Comparison of ENCODE assay signal across 9 mouse cellular contexts in genomic region chr1:90909631-90910152, GRCm38 (mm10). TPM values are rescaled to one million over a fixed set of nuclear protein-coding genes. Genes with fewer than 3 reads are reported as not detected.
DNase-seq lines count a peak whose midpoint lies in the region; ATAC-seq and TF ChIP-seq lines count a peak whose summit lies in the region.
"Had no signal": no experiment of that assay in that cellular context is flagged by ENCODE, and none has a peak within 500 bp of the region (broad histone marks: within the 10 kb centered on the region; RNA-seq: fewer than 3 reads in every experiment).

No protein-coding gene starts in this region.

- no peaks in the 10 kb centered on the region for H3K4me1 ChIP-seq in forebrain, embryonic 11.5 days (replicated peaks; ENCODE audit: control insufficient read depth, insufficient read depth, low read length)
- H3K4me1 ChIP-seq in forebrain, embryonic 12.5 days = peaks cover 2% of the 10 kb centered on the region
- peaks cover 14% of the 10 kb centered on the region for H3K4me1 ChIP-seq in heart, postnatal 0 days (ENCODE audit: control insufficient read depth, insufficient read depth)
- H3K4me1 ChIP-seq in small intestine, adult 2 months (ENCODE audit: control insufficient read depth, insufficient read depth, insufficient read length, low read length) = peaks cover 18% of the 10 kb centered on the region
- no peaks in the 10 kb centered on the region; the same call in 1 of the 2 replicates for H3K4me1 ChIP-seq in thymus, adult 2 months (replicated peaks; ENCODE audit: control insufficient read depth, insufficient read depth, low read length)

- H3K27ac ChIP-seq in forebrain, embryonic 11.5 days (ENCODE audit: low read depth, low read length) = no peak overlapping the region
- no peak overlapping the region for H3K27ac ChIP-seq in forebrain, embryonic 12.5 days
- H3K27ac ChIP-seq in heart, postnatal 0 days (ENCODE audit: low read depth) = peak overlapping the region; percentile 43
- peak overlapping the region; percentile 10; the same call in 1 of the 2 replicates for H3K27ac ChIP-seq in small intestine, adult 2 months (ENCODE audit: insufficient read depth, low read depth, low read length)
- no peak overlapping the region for H3K27ac ChIP-seq in thymus, adult 2 months (ENCODE audit: control insufficient read depth, insufficient read depth, low read length)
- H3K27ac ChIP-seq: neural tube, embryonic 12.5 days had no signal

- H3K4me3 ChIP-seq in forebrain, embryonic 11.5 days (ENCODE audit: low read depth, low read length) = no peak overlapping the region
- H3K4me3 ChIP-seq in forebrain, embryonic 12.5 days (replicated peaks) = no peak overlapping the region
- H3K4me3 ChIP-seq in heart, postnatal 0 days (ENCODE audit: low read depth, low read length) = peak overlapping the region; percentile 28
- peak overlapping the region; percentile 48 for H3K4me3 ChIP-seq in small intestine, adult 2 months (ENCODE audit: low read depth, low read length)
- no peak overlapping the region for H3K4me3 ChIP-seq in thymus, adult 2 months (ENCODE audit: control insufficient read depth, insufficient read depth, low read length)
- H3K4me3 ChIP-seq: neural tube, embryonic 12.5 days had no signal

- peak; percentile 36 for TF ChIP-seq CTCF in heart, postnatal 0 days (IDR thresholded peaks at IDR 0.05; ENCODE audit: low read depth)
- peak; percentile 53; the same call in 1 of the 2 replicates for TF ChIP-seq CTCF in small intestine, adult 2 months (IDR thresholded peaks at IDR 0.05; ENCODE audit: extremely low read depth, insufficient read length, insufficient replicate concordance, low read depth, low read length)
- no peak for TF ChIP-seq CTCF in thymus, adult 2 months (IDR thresholded peaks at IDR 0.05; ENCODE audit: borderline replicate concordance, control insufficient read depth, extremely low read depth, insufficient read depth, low read length, poor library complexity)

- no peaks in the 10 kb centered on the region for H3K36me3 ChIP-seq in forebrain, embryonic 11.5 days (ENCODE audit: control insufficient read depth, insufficient read depth, low read length)
- H3K36me3 ChIP-seq in forebrain, embryonic 12.5 days (replicated peaks) = no peaks in the 10 kb centered on the region
- H3K36me3 ChIP-seq in heart, postnatal 0 days (replicated peaks; ENCODE audit: control insufficient read depth, insufficient read depth, low read length) = no peaks in the 10 kb centered on the region
- H3K36me3 ChIP-seq in small intestine, adult 2 months (ENCODE audit: control insufficient read depth, insufficient read depth, low read length) = no peaks in the 10 kb centered on the region
- H3K36me3 ChIP-seq in thymus, adult 2 months (ENCODE audit: control insufficient read depth, insufficient read depth, low read length) = no peaks in the 10 kb centered on the region
- H3K36me3 ChIP-seq: neural tube, embryonic 12.5 days had no signal

- ATAC-seq in forebrain, embryonic 11.5 days (replicated peaks; ENCODE audit: low FRiP score) = no peak
- ATAC-seq in forebrain, embryonic 12.5 days (ENCODE audit: low FRiP score) = no peak
- ATAC-seq in heart, postnatal 0 days (ENCODE audit: insufficient read depth, low read depth) = peak; percentile 74

- WGBS in forebrain, embryonic 11.5 days = 53% methylated on average over 17 of the region's 17 CpGs
- WGBS in forebrain, embryonic 12.5 days = 47% methylated on average over 17 of the region's 17 CpGs
- 14% methylated on average over 17 of the region's 17 CpGs for WGBS in heart, postnatal 0 days
- WGBS in small intestine, adult 2 months = 10% methylated on average over 17 of the region's 17 CpGs
- 36% methylated on average over 17 of the region's 17 CpGs for WGBS in thymus, adult 2 months

- no peak for TF ChIP-seq POLR2A in small intestine, adult 2 months (IDR thresholded peaks at IDR 0.05; ENCODE audit: low read depth, low read length)
- TF ChIP-seq POLR2A in thymus, adult 2 months (IDR thresholded peaks at IDR 0.05; ENCODE audit: control insufficient read depth, extremely low read depth, insufficient read depth, low read length, poor library complexity) = no peak

- H3K27me3 ChIP-seq in forebrain, embryonic 11.5 days (ENCODE audit: control insufficient read depth, insufficient read depth, low read length) = no peaks in the 10 kb centered on the region
- H3K27me3 ChIP-seq in forebrain, embryonic 12.5 days = peaks cover 4% of the 10 kb centered on the region
- H3K27me3 ChIP-seq in heart, postnatal 0 days (ENCODE audit: control insufficient read depth, insufficient read depth, low read length) = 0 out of 2 replicates have a peak, but pooled peaks cover 10% of the 10 kb centered on the region
- no peaks in the 10 kb centered on the region for H3K27me3 ChIP-seq in small intestine, adult 2 months (ENCODE audit: control insufficient read depth, insufficient read depth, low read length)
- H3K27me3 ChIP-seq in thymus, adult 2 months (ENCODE audit: control insufficient read depth, insufficient read depth, low read length) = no peaks in the 10 kb centered on the region; the same call in 1 of the 2 replicates

- H3K9ac ChIP-seq in forebrain, embryonic 11.5 days (ENCODE audit: low read length) = no peak overlapping the region
- H3K9ac ChIP-seq in forebrain, embryonic 12.5 days = no peak overlapping the region
- no peak overlapping the region for H3K9ac ChIP-seq in heart, postnatal 0 days (replicated peaks; ENCODE audit: low read depth, low read length)
- H3K9ac ChIP-seq: neural tube, embryonic 12.5 days had no signal

- H3K4me2 ChIP-seq in forebrain, embryonic 11.5 days (ENCODE audit: low read depth, low read length, severe bottlenecking) = no peak overlapping the region
- no peak overlapping the region for H3K4me2 ChIP-seq in forebrain, embryonic 12.5 days
- peak overlapping the region; percentile 53 for H3K4me2 ChIP-seq in heart, postnatal 0 days (ENCODE audit: low read depth, low read length)
- H3K4me2 ChIP-seq: neural tube, embryonic 12.5 days had no signal

- no peaks in the 10 kb centered on the region for H3K9me3 ChIP-seq in forebrain, embryonic 11.5 days (ENCODE audit: control insufficient read depth, low read length)
- no peaks in the 10 kb centered on the region for H3K9me3 ChIP-seq in forebrain, embryonic 12.5 days
- no peaks in the 10 kb centered on the region for H3K9me3 ChIP-seq in heart, postnatal 0 days (replicated peaks; ENCODE audit: control insufficient read depth, low read length)
- H3K9me3 ChIP-seq: neural tube, embryonic 12.5 days had no signal

- no peak for TF ChIP-seq EP300 in heart, postnatal 0 days (IDR thresholded peaks at IDR 0.05; ENCODE audit: low read depth)

- peak; percentile 49 for DNase-seq in forebrain, embryonic 11.5 days (ENCODE audit: low spot score)
- DNase-seq in adrenal gland, postnatal 25 days = peak; percentile 84
- DNase-seq in heart, postnatal 0 days (ENCODE audit: low spot score) = peak; percentile 68
- peak; percentile 90 for DNase-seq in kidney, postnatal 14 days
- no peak for DNase-seq in spleen, adult 12 weeks (ENCODE audit: low spot score)
- DNase-seq in thymus, adult 2 months = no peak

RNA-seq across cellular contexts. Expression of gene Mlph, which starts 5.2 kb away (rescaled TPM):
- 0.13 and 0.23 TPM in 2 replicates for polyA plus RNA-seq in forebrain, embryonic 11.5 days (2014; fragmentation: Nextera tagmentation; extraction: Ambion mirVana)
- 0.14 and 0.21 TPM in 2 replicates for polyA plus RNA-seq in forebrain, embryonic 12.5 days (2016; fragmentation: Nextera tagmentation; extraction: Ambion mirVana)
- 2.3 and 3.1 TPM in 2 replicates for total RNA-seq in adrenal gland, postnatal 25 days (2021)
- total RNA-seq in heart, postnatal 0 days (2014; rRNA removed; ENCODE audit: low replicate concordance) = 0.04 and 0.27 TPM in 2 replicates
- 0.12 TPM in 2 replicates for polyA plus RNA-seq in heart, postnatal 0 days (2015; fragmentation: Nextera tagmentation; extraction: Ambion mirVana)
- 17.6 and 25.8 TPM in 2 replicates for polyA plus RNA-seq in small intestine, adult 2 months (2012; rRNA removed)
- polyA plus RNA-seq in thymus, adult 2 months (2012; rRNA removed) = 1.4 and 2.0 TPM in 2 replicates

RNA-seq across cellular contexts. Expression of gene Prlh, which starts 43.2 kb away (rescaled TPM):
- polyA plus RNA-seq in forebrain, embryonic 11.5 days (2014; fragmentation: Nextera tagmentation; extraction: Ambion mirVana) = not detected in 2 replicates
- polyA plus RNA-seq in forebrain, embryonic 12.5 days (2016; fragmentation: Nextera tagmentation; extraction: Ambion mirVana) = not detected in 2 replicates
- total RNA-seq in adrenal gland, postnatal 25 days (2021) = not detected in 2 replicates
- not detected in 2 replicates for total RNA-seq in heart, postnatal 0 days (2014; rRNA removed; ENCODE audit: low replicate concordance)
- polyA plus RNA-seq in heart, postnatal 0 days (2015; fragmentation: Nextera tagmentation; extraction: Ambion mirVana) = not detected in 2 replicates
- not detected in 2 replicates for polyA plus RNA-seq in small intestine, adult 2 months (2012; rRNA removed)
- polyA plus RNA-seq in thymus, adult 2 months (2012; rRNA removed) = not detected in 2 replicates
- polyA plus RNA-seq: neural tube, embryonic 12.5 days had no signal

RNA-seq across cellular contexts. Expression of gene Rab17, which starts 59.8 kb away (rescaled TPM):
- polyA plus RNA-seq in forebrain, embryonic 11.5 days (2014; fragmentation: Nextera tagmentation; extraction: Ambion mirVana) = not detected in 2 replicates
- 0.21 TPM in 1 of 2 replicates, not detected in the other for polyA plus RNA-seq in forebrain, embryonic 12.5 days (2016; fragmentation: Nextera tagmentation; extraction: Ambion mirVana)
- not detected in 2 replicates for total RNA-seq in adrenal gland, postnatal 25 days (2021)
- total RNA-seq in heart, postnatal 0 days (2014; rRNA removed; ENCODE audit: low replicate concordance) = 7.1 and 8.4 TPM in 2 replicates
- polyA plus RNA-seq in heart, postnatal 0 days (2015; fragmentation: Nextera tagmentation; extraction: Ambion mirVana) = 5.1 and 5.6 TPM in 2 replicates
- 16.3 and 42.5 TPM in 2 replicates for polyA plus RNA-seq in small intestine, adult 2 months (2012; rRNA removed)
- 0.85 and 0.94 TPM in 2 replicates for polyA plus RNA-seq in thymus, adult 2 months (2012; rRNA removed)
- polyA plus RNA-seq: neural tube, embryonic 12.5 days had no signal

Comparison
In these comparisons a context has a peak if more than half of its experiments do, and no peak if none do; other contexts are left out.
1. DNase-seq: peak in forebrain, embryonic 11.5 days (single experiment), adrenal gland, postnatal 25 days (single experiment), heart, postnatal 0 days (single experiment) and kidney, postnatal 14 days (single experiment); none in spleen, adult 12 weeks (single experiment) and thymus, adult 2 months (single experiment).
2. H3K27ac ChIP-seq: peak in heart, postnatal 0 days (single experiment) and small intestine, adult 2 months (single experiment); none in forebrain, embryonic 11.5 days (single experiment), forebrain, embryonic 12.5 days (single experiment) and thymus, adult 2 months (single experiment).
3. H3K4me3 ChIP-seq: peak in heart, postnatal 0 days (single experiment) and small intestine, adult 2 months (single experiment); none in forebrain, embryonic 11.5 days (single experiment), forebrain, embryonic 12.5 days (single experiment) and thymus, adult 2 months (single experiment).